Mouse (Mus musculus): ENCODE measurements around the gene Foxn3.

Foxn3 gene

DNA sequence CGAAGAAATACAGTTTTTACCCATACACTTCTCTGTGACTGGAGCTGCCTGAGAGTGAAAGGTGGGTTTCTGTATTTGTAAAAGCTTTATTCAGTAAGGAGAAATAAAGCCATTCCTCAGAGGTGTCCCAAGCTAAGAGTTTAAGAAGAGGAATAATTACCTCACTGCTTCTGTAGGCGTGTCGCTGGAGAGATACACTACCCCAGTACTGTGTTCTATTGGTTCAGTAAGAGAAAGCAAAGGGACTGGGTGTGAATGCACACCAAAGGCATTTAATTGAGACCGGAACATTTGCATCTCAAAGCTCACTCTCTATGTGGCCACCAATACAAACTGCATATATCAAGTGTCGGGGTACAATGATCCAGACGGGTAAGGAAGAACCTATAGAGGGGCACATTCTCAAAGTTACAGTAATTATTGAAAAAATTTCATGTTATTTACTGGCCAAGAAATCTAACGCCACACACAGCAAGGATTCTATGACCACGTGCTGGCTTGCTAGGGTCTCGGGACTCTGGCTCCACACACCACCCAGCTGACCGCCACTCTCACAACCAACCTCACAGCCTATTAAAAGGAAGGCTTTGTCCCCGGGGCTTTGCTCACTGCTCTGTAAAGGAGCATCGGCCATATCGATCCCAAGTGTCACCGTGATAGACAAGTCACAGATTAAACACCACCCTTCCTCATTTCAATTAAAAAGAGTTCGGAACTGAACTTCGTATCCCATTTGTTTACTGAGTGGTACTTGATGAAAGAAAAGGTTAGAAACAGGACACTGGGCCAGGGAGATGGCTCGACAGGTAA, 333.2 kb downstream of the Foxn3 start:
- CTCF ChIA-PET: no interaction called here
- POLR2A ChIA-PET: interaction anchor here in 3 of 4 experiments (0.6 to 2.1 kb wide), 13 partner anchors 8 to 317 kb away, joined by 3 to 10 read pairs (median 4); no protein-coding TSS in a partner anchor

GRCm38 (mm10) chr12:99227313-99227952, 335.9 kb downstream of the Foxn3 start:
- ChIA-PET POLR2A (interaction anchor here in 1 of 4 experiments (0.7 to 1.2 kb wide), 2 partner anchors 10 to 21 kb away, joined by 3 to 4 read pairs; no protein-coding TSS in a partner anchor), CTCF (no interaction called here)

DNA sequence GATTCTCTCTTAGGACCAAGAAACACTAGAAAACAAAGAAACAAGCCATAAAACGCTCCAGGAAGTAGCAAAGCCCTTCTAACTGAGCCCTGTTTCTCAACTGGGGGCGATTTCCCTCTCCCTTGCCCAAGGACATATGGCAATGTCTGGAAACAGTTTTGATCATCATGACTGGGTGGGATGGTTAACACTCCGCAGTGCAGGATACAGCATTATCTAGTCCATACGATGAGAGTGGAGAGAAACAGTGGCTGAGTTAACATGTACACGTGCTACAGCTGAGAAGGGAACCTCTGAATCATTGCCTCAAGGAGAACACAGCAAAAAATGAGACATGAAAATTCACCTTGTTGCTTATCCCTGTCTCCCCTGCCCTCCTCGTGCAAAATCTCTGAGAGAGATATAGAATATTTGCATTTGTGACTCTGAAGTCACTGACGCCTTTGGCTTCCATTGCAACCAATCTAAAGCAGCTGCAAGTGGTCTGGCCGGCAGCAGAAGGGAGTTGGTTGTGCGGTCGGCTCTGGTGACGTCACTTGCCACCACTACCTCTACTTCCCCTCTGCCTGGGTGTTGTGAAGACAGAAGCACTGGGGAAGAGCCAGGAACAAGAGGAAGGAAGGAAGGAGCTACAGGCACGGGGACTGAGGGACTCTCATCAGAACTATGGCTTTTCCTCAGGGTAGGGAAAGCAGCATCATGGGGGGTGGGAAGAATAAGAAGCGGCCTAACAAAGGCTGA, 338.3 kb downstream of the Foxn3 start:
- POLR2A ChIA-PET: interaction anchor here in 1 of 4 experiments (1.1 kb wide), 1 partner anchor 10 kb away, joined by 3 read pairs; no protein-coding TSS in a partner anchor
- CTCF ChIA-PET: interaction anchor here in 1 of 4 experiments (0.5 kb wide), 1 partner anchor 1085 kb away, joined by 4 read pairs; no protein-coding TSS in a partner anchor

DNA sequence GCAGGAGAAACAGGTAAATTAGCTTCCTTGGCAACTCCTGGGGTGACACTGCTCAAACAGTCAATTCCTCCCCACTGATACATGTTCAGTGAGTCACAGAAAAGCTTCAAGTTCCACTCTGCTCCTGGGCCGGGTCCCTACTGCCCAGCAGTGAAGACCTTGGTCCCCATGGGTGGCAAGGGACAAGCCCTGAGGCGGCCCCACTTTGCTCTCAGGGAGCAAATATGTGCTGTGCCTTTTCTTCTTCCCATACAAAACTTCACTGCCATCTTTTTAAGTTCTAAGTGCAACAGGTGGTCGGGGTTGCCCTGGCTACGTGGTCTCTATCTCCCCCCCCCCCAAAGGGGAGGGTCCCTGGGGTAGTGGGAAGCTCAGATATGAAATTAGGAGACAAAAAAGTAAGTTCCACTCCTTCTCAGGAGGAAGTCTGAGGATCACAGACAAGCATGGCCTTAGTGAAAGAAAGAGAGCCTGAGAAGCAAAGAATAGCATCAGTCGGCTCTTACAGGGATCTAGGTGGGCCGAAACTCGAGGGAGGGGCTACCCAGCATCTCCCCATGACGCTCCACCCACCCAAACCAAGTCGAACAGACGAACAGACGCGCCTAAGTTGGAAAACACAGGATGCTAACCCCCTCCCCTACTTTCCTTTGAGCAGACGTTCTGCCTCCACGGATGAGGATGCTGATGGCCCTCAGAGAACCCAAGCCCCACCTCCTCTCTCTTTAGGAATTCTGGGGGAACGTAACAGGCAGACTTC, 342.1 kb downstream of the Foxn3 start:
- CTCF ChIA-PET: no interaction called here
- POLR2A ChIA-PET: interaction anchor here in 1 of 4 experiments (0.6 kb wide), 1 partner anchor 701 kb away, joined by 5 read pairs; no protein-coding TSS in a partner anchor

- POLR2A ChIA-PET: interaction anchor here in 2 of 4 experiments (0.9 to 1.3 kb wide), 2 partner anchors 12 kb away, joined by 3 read pairs; no protein-coding TSS in a partner anchor
- CTCF ChIA-PET: interaction anchor here in 1 of 4 experiments (0.6 kb wide), 1 partner anchor 214 kb away, joined by 5 read pairs; no protein-coding TSS in a partner anchor
Observed at GRCm38 (mm10) chr12:99220333-99220732, 343.0 kb downstream of the Foxn3 start.

GRCm38 (mm10) chr12:99219812-99220211, 343.6 kb downstream of the Foxn3 start:
- POLR2A ChIA-PET: interaction anchor here in 2 of 4 experiments (0.9 to 1.3 kb wide), 2 partner anchors 12 to 13 kb away, joined by 3 read pairs; no protein-coding TSS in a partner anchor
- CTCF ChIA-PET: no interaction called here

- CTCF ChIA-PET: no interaction called here
- POLR2A ChIA-PET: interaction anchor here in 2 of 4 experiments (0.8 to 1.5 kb wide), 3 partner anchors 10 to 15 kb away, joined by 3 to 4 read pairs (median 3); no protein-coding TSS in a partner anchor
Observed at GRCm38 (mm10) chr12:99217145-99217698, 346.2 kb downstream of the Foxn3 start.

DNA sequence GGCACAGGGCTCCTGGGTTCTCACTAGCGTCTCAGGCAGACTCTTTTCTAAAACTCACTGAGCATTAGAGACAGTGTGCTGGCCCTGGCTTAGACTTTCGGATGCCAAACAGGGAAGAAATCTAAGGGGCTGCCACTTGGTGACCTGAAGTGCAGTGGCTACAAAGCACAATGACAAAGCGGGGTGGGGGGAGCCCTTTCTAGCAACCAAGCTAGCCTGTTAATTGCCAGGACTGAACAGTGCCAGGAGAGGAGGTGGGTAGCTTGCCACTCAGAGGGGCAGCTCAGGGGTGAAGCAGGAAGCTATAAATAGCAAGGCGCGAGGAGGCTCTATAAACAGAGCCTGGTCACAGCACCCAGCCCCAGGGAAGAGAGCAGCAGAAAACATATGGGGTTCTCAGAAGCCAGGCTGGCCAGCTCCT, 347.0 kb downstream of the Foxn3 start:
- POLR2A ChIA-PET: interaction anchor here in 2 of 4 experiments (0.8 to 1.5 kb wide), 3 partner anchors 10 to 16 kb away, joined by 3 to 4 read pairs (median 3); no protein-coding TSS in a partner anchor

DNA sequence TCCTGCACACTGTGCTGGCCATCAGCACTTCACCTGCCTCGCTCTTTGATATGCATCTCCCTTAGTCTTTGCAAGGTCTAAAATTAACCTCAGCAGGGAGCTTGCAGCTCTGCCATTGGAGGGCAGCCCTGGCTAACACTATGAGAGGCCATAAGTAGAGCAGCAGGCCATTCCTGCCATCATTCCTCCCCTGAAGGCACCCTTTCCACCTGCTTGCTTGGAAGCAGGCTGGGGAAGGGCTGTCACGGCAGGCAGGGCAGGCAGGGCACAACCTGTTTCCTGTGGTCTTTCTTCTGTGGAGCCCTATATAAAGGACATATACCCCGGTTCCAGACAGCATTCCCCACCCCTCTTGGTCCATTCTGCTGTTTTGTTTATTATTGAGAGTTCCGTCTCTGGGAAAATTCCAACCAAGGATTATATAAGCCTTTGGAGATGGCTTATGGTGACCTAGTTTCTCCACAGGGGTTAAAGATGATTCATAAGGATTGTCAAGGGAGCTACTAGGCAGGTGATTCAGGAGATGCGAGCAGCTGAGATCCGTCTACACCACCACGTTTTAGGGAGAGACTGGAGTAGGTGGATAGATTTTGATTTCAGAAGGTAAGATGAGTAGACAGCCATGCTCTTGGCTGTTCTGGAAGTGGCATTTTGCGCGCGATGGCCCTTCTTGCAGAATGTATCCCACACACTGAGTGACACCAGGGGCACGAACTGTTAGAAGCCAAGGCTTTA, 347.7 kb downstream of the Foxn3 start:
- ChIA-PET CTCF (interaction anchor here in 1 of 4 experiments (1.2 kb wide), 1 partner anchor 9 kb away, joined by 3 read pairs; no protein-coding TSS in a partner anchor), POLR2A (interaction anchor here in 2 of 4 experiments (0.6 to 1.5 kb wide), 6 partner anchors 10 to 326 kb away, joined by 3 to 4 read pairs (median 3); no protein-coding TSS in a partner anchor)

More for the DNA sequence above, 347.0 kb downstream of the Foxn3 start:
- CTCF ChIA-PET: no interaction called here

DNA sequence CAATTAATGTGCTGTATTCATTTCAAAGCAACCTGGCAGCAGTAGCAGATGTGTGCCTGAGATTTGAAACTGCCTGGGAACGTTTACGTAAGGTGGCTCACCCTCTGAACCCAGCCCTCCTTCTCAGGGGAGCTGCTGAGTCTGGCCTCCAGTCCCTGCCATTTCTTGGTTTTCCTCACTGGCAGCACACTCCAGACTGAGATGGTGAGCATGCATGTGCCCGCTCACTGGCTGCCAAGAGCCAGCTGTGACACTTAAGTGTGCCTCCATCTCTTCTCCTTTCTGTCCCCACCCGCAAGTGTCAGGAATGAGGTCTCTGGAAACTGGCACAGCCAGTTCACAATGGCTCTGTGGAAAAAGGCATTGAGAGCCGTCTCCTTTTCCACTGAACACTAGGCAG, 349.3 kb downstream of the Foxn3 start:
- POLR2A ChIA-PET: interaction anchor here in 1 of 4 experiments (0.5 to 0.9 kb wide), 3 partner anchors 15 to 333 kb away, joined by 3 to 6 read pairs (median 3); no protein-coding TSS in a partner anchor

DNA sequence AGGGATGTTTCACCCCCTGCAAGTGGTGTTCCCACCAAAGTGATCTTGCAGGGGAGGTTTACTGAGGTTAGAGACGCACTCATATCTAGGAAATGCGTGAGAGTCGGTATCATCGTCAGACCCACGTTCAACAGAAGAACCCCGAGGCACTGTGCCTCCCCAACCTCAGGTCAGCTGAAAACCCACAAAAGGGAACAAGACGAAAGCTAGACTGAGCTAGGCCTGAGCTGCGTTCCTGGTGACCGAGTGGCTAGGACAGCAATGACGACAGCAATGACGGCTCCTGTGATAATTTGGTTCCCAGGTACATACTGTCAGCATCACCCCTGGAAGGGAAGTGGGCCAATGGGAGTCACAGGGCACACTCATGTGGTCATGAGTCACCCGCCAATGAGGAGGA, 350.2 kb downstream of the Foxn3 start:
- ChIA-PET POLR2A (no interaction called here), CTCF (interaction anchor here in 1 of 4 experiments (0.6 kb wide), 1 partner anchor 253 kb away, joined by 4 read pairs; no protein-coding TSS in a partner anchor)

More for the DNA sequence above, 349.3 kb downstream of the Foxn3 start:
- CTCF ChIA-PET: interaction anchor here in 3 of 4 experiments (0.5 to 1.2 kb wide), 3 partner anchors 8 to 143 kb away, joined by 3 to 8 read pairs (median 3); no protein-coding TSS in a partner anchor

GRCm38 (mm10) chr12:99209801-99210200, 353.6 kb downstream of the Foxn3 start:
- POLR2A ChIA-PET: interaction anchor here in 2 of 4 experiments (1.1 to 1.3 kb wide), 2 partner anchors 20 to 215 kb away, joined by 3 to 7 read pairs; no protein-coding TSS in a partner anchor
- CTCF ChIA-PET: interaction anchor here in 1 of 4 experiments (0.9 kb wide), 1 partner anchor 126 kb away, joined by 3 read pairs; no protein-coding TSS in a partner anchor

- ChIA-PET POLR2A (interaction anchor here in 1 of 4 experiments (1.3 kb wide), 1 partner anchor 131 kb away, joined by 3 read pairs; no protein-coding TSS in a partner anchor), CTCF (interaction anchor here in 2 of 4 experiments (1.1 to 1.4 kb wide), 2 partner anchors 36 to 123 kb away, joined by 3 to 4 read pairs; no protein-coding TSS in a partner anchor)
Observed at GRCm38 (mm10) chr12:99208251-99208650, 355.1 kb downstream of the Foxn3 start.

DNA sequence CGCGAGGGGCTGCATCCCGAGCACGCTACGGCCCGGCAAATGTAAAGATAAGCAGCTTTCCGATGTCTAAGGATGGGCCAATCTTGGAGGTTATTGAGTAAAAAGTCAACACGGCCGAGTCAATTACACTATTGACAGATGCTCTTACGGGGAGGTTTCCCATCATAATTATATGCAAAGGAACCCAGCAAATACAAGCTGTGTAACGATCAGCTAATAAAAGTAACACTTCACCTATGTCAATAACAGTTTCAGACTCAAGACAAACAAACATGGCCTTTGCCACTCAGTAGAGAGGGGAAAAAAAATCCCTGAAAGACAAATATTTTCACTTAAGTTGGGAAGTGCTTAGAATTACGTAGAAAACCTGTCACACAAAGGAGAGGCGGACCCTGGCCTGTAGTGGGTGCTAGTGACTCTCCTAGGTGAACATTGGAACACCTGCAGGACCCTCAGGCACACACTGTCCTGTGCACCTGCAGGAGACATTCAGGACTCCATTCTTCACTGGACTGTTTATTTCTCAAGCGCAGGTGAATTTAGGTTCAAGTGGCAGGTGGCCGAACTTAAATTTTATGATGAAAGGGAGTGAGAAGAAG, 356.3 kb downstream of the Foxn3 start:
- CTCF ChIA-PET: interaction anchor here in 1 of 4 experiments (1.4 kb wide), 1 partner anchor 8 kb away, joined by 3 read pairs; no protein-coding TSS in a partner anchor
- POLR2A ChIA-PET: interaction anchor here in 1 of 4 experiments (1.7 kb wide), 1 partner anchor 23 kb away, joined by 4 read pairs; no protein-coding TSS in a partner anchor

- CTCF ChIA-PET: interaction anchor here in 1 of 4 experiments (1.4 kb wide), 1 partner anchor 9 kb away, joined by 3 read pairs; no protein-coding TSS in a partner anchor
- POLR2A ChIA-PET: interaction anchor here in 1 of 4 experiments (0.6 to 1.7 kb wide), 3 partner anchors 8 to 24 kb away, joined by 3 to 5 read pairs (median 4); no protein-coding TSS in a partner anchor
Observed at GRCm38 (mm10) chr12:99205734-99206133, 357.6 kb downstream of the Foxn3 start.

- POLR2A ChIA-PET: no interaction called here
- CTCF ChIA-PET: no interaction called here
Observed at GRCm38 (mm10) chr12:99199124-99199483, 364.3 kb downstream of the Foxn3 start.
